Mouse (Mus musculus): ENCODE results near the gene Rasa2. TPM values are rescaled to one million over a fixed set of nuclear protein-coding genes. Genes with fewer than 3 reads are reported as not detected.
"Not testable (repeated sequence)": the region's sequence is repeated elsewhere in the genome, so short reads cannot be mapped to it uniquely, and the experiment has no call there.

Rasa2 gene
- polyA plus RNA-seq, 1 experiment from 2014 or later, result 24.3 TPM

DNA sequence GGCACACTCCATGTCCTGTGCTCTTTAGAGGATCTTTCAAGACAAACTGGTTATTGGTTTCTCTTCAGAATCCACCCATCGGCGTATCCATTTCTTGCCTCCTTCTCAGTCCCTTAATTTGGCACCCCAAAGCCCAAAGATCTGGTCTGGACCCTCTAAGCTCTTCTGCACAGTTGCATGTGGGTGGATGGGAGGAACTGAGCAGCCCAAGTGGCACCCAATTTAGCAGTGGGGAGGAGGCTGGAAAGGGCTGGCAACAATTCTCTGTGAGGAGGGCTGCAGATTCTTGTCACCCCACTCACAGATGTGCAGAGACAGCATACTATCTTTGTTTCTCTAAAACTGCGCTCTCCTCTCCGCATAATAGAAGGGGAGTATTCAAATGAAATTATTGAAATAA is 17.9 kb upstream of the Rasa2 start:
- Histone ChIP-seq H3K4me3 (ENCODE audit: low read depth, low read length) (no peak overlapping the region), H3K9ac (replicated peaks; ENCODE audit: low read depth, low read length) (no peak overlapping the region), H3K4me2 (replicated peaks; ENCODE audit: low read depth, low read length) (no peak overlapping the region), H3K27me3 (ENCODE audit: control insufficient read depth, insufficient read depth, low read length) (no peaks in the 10 kb centered on the region), H3K36me3 (ENCODE audit: control insufficient read depth, insufficient read depth, low read length) (no peaks in the 10 kb centered on the region), H3K4me1 (ENCODE audit: control insufficient read depth, insufficient read depth, low read length) (no peaks in the 10 kb centered on the region), H3K27ac (ENCODE audit: low read length) (no peak overlapping the region), H3K9me3 (ENCODE audit: control insufficient read depth, low read depth, low read length) (no peaks in the 10 kb centered on the region)
- WGBS, result 90% methylated on average over 4 of the region's 4 CpGs
- no peak for ATAC-seq (ENCODE audit: insufficient number of reproducible peaks, insufficient read depth, low FRiP score, low read depth)

DNA sequence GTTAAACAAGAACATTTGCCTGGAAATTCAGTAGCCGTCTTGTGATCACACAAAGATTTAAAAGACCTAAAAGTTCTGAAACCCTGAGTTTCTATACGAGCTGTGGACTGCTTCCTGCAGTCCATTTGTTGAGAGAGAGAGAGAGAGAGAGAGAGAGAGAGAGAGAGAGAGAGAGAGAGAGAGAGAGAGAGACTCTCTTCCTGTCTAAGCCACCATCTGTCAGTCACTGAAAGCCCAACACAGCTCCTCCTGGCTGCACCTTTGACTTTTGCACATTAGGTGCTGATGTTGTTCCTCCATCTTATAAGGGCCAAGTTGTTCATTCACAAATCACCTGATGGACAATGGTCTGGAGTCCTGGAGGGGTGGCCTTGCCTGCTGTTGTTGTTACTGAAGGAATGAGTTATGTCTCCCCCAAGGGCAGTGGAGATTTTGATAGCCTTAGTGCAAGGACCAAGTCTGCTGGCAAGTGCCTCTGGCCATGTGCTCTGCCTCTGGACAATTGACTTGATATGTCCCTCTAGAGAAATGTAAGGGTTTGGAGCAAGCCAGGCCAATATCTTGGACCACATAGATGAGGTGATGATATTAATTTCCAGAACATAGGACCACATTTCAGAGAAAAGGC is 15.4 kb upstream of the Rasa2 start:
- Histone ChIP-seq H3K4me3 (ENCODE audit: low read depth, low read length) (no peak overlapping the region), H3K36me3 (ENCODE audit: control insufficient read depth, insufficient read depth, low read length) (no peaks in the 10 kb centered on the region), H3K27ac (ENCODE audit: low read length) (no peak overlapping the region), H3K9me3 (ENCODE audit: control insufficient read depth, low read depth, low read length) (no peaks in the 10 kb centered on the region), H3K4me2 (replicated peaks; ENCODE audit: low read depth, low read length) (no peak overlapping the region), H3K4me1 (ENCODE audit: control insufficient read depth, insufficient read depth, low read length) (no peaks in the 10 kb centered on the region), H3K27me3 (ENCODE audit: control insufficient read depth, insufficient read depth, low read length) (no peaks in the 10 kb centered on the region), H3K9ac (replicated peaks; ENCODE audit: low read depth, low read length) (no peak overlapping the region)
- 63% methylated on average over 2 of the region's 2 CpGs for WGBS
- no peak for ATAC-seq (ENCODE audit: insufficient number of reproducible peaks, insufficient read depth, low FRiP score, low read depth)

DNA sequence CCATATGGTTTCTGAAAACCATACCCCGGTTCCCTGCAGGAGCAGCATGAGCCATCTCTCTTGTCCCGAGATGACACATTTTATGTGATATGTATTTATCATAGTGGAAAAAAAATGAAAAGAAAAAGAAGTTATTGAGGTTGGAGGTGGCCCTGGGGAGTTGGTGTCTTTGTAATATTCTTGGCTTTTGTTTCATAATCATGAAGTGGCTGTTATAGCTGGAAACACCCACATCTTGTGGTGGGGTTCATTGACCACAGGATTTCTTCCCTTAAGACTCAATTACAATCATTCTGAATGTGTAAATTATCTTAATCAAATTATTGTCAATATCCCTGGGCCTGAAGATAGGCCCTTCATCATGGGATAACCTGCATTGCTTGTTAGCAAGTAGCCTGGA is 13.4 kb upstream of the Rasa2 start:
- WGBS, result 86% methylated on average over 2 of the region's 2 CpGs

DNA sequence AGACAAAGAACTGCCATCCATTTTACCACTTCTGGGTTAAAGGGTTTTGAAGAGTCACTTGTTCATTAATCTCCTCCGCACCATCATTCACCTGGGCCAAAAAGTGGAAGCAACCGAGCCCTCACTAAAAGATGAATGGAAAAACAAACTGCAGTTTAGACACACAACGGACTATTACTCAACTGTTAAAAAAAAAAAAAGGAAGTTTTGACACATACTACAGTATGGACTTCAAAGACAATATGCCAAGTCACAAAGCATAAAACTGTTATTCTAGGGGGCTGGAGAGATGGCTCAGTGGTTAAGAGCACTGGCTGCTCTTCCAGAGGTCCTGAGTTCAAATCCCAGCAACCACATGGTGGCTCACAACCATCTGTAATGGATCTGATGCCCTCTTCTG is 12.6 kb upstream of the Rasa2 start:
- H3K4me1 ChIP-seq (ENCODE audit: control insufficient read depth, insufficient read depth, low read length); H3K4me2 ChIP-seq (replicated peaks; ENCODE audit: low read depth, low read length); H3K9me3 ChIP-seq (ENCODE audit: control insufficient read depth, low read depth, low read length); H3K4me3 ChIP-seq (ENCODE audit: low read depth, low read length); H3K27me3 ChIP-seq (ENCODE audit: control insufficient read depth, insufficient read depth, low read length); H3K36me3 ChIP-seq (ENCODE audit: control insufficient read depth, insufficient read depth, low read length); H3K27ac ChIP-seq (ENCODE audit: low read length); H3K9ac ChIP-seq (replicated peaks; ENCODE audit: low read depth, low read length); ATAC-seq (ENCODE audit: insufficient number of reproducible peaks, insufficient read depth, low FRiP score, low read depth): not testable (repeated sequence)
- 69% methylated on average over 3 of the region's 3 CpGs for WGBS

More for the DNA sequence above, 13.4 kb upstream of the Rasa2 start:
- no peak overlapping the region for H3K4me2 ChIP-seq (replicated peaks; ENCODE audit: low read depth, low read length)
- no peak overlapping the region for H3K9ac ChIP-seq (replicated peaks; ENCODE audit: low read depth, low read length)
- no peak overlapping the region for H3K4me3 ChIP-seq (ENCODE audit: low read depth, low read length)
- no peak overlapping the region for H3K27ac ChIP-seq (ENCODE audit: low read length)
- no peaks in the 10 kb centered on the region for H3K27me3 ChIP-seq (ENCODE audit: control insufficient read depth, insufficient read depth, low read length)
- H3K36me3 ChIP-seq (ENCODE audit: control insufficient read depth, insufficient read depth, low read length), result no peaks in the 10 kb centered on the region
- H3K9me3 ChIP-seq (ENCODE audit: control insufficient read depth, low read depth, low read length), result no peaks in the 10 kb centered on the region
- no peak for ATAC-seq (ENCODE audit: insufficient number of reproducible peaks, insufficient read depth, low FRiP score, low read depth)
- no peaks in the 10 kb centered on the region for H3K4me1 ChIP-seq (ENCODE audit: control insufficient read depth, insufficient read depth, low read length)

DNA sequence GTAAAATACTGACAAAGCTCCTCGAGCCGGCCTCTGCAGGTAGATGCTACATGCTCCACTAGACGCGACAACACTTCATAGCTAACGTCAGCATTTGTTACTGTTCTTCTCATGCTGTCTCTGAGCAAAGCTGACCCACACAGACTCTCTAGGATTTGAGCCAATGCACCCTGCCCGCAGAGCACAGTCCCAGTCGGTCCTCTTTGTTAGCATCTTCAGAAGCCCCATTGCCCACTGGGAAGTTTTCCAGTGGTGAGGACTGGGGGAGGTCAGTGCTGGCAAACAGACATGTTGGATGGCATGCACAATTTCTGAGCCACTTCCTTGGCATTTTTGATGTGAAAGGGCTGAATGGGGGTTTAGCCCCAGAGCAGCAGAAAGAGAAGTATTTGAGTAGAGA is 8.0 kb upstream of the Rasa2 start:
- no peaks in the 10 kb centered on the region for H3K27me3 ChIP-seq (ENCODE audit: control insufficient read depth, insufficient read depth, low read length)
- H3K4me3 ChIP-seq (ENCODE audit: low read depth, low read length), result no peak overlapping the region
- H3K4me1 ChIP-seq (ENCODE audit: control insufficient read depth, insufficient read depth, low read length), result no peaks in the 10 kb centered on the region
- WGBS, result 92% methylated on average over 7 of the region's 7 CpGs
- H3K9ac ChIP-seq (replicated peaks; ENCODE audit: low read depth, low read length), result no peak overlapping the region
- no peak for ATAC-seq (ENCODE audit: insufficient number of reproducible peaks, insufficient read depth, low FRiP score, low read depth)
- no peak overlapping the region for H3K27ac ChIP-seq (ENCODE audit: low read length)
- no peak overlapping the region for H3K4me2 ChIP-seq (replicated peaks; ENCODE audit: low read depth, low read length)
- no peaks in the 10 kb centered on the region for H3K9me3 ChIP-seq (ENCODE audit: control insufficient read depth, low read depth, low read length)
- H3K36me3 ChIP-seq (ENCODE audit: control insufficient read depth, insufficient read depth, low read length), result no peaks in the 10 kb centered on the region

DNA sequence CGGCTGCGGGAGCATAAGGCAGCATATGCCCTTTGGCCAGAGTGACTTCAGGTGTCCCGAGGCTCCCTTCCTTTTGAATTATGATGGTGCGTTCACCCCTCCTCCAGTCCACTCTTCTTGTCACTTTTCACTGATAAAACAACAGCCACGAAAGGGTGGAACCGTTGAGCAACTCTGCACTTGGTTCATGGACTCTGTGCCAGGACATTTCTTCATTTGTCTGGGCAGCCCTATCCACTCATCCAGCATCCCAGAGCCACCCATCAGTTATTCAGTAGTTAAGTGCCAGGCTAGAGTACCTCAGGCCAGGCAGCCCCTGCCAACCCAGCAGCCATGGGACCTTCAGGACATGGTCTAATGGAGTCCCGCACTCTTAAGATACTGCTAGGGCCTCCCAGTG is 7.1 kb upstream of the Rasa2 start:
- Histone ChIP-seq H3K9me3 (ENCODE audit: control insufficient read depth, low read depth, low read length) (no peaks in the 10 kb centered on the region), H3K4me1 (ENCODE audit: control insufficient read depth, insufficient read depth, low read length) (no peaks in the 10 kb centered on the region), H3K27ac (ENCODE audit: low read length) (no peak overlapping the region), H3K4me2 (replicated peaks; ENCODE audit: low read depth, low read length) (no peak overlapping the region), H3K36me3 (ENCODE audit: control insufficient read depth, insufficient read depth, low read length) (no peaks in the 10 kb centered on the region), H3K9ac (replicated peaks; ENCODE audit: low read depth, low read length) (no peak overlapping the region), H3K27me3 (ENCODE audit: control insufficient read depth, insufficient read depth, low read length) (no peaks in the 10 kb centered on the region), H3K4me3 (ENCODE audit: low read depth, low read length) (no peak overlapping the region)
- WGBS, result 69% methylated on average over 7 of the region's 7 CpGs
- ATAC-seq (ENCODE audit: insufficient number of reproducible peaks, insufficient read depth, low FRiP score, low read depth), result no peak

DNA sequence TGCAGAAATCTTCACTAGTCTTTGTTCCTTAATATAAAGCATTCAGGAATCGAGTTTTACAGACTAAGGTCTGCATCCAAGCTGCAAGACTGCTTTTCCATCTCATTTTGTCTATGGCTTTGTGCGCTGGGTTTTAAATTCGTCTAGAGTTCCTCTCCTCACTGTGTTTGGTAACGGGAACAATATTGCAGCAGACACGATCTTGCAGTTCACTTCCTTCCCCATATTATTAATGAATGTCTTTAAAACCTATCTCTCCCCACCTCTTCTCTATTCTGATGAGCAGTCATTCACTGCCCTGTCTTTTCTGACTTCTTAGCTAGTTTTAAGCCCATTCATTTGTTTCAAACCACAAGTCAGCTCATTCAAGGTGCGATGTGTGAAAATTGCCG is 5.7 kb upstream of the Rasa2 start:
- 72% methylated on average over 7 of the region's 7 CpGs for WGBS
- peaks cover 6% of the 10 kb centered on the region; the same call in 1 of the 2 replicates for H3K4me1 ChIP-seq (ENCODE audit: control insufficient read depth, insufficient read depth, low read length)
- H3K4me2 ChIP-seq (replicated peaks; ENCODE audit: low read depth, low read length), result no peak overlapping the region
- H3K4me3 ChIP-seq (ENCODE audit: low read depth, low read length), result no peak overlapping the region
- H3K27me3 ChIP-seq (ENCODE audit: control insufficient read depth, insufficient read depth, low read length), result no peaks in the 10 kb centered on the region
- ATAC-seq (ENCODE audit: insufficient number of reproducible peaks, insufficient read depth, low FRiP score, low read depth), result no peak
- no peaks in the 10 kb centered on the region for H3K36me3 ChIP-seq (ENCODE audit: control insufficient read depth, insufficient read depth, low read length)
- no peaks in the 10 kb centered on the region for H3K9me3 ChIP-seq (ENCODE audit: control insufficient read depth, low read depth, low read length)
- H3K9ac ChIP-seq (replicated peaks; ENCODE audit: low read depth, low read length), result no peak overlapping the region
- no peak overlapping the region for H3K27ac ChIP-seq (ENCODE audit: low read length)

DNA sequence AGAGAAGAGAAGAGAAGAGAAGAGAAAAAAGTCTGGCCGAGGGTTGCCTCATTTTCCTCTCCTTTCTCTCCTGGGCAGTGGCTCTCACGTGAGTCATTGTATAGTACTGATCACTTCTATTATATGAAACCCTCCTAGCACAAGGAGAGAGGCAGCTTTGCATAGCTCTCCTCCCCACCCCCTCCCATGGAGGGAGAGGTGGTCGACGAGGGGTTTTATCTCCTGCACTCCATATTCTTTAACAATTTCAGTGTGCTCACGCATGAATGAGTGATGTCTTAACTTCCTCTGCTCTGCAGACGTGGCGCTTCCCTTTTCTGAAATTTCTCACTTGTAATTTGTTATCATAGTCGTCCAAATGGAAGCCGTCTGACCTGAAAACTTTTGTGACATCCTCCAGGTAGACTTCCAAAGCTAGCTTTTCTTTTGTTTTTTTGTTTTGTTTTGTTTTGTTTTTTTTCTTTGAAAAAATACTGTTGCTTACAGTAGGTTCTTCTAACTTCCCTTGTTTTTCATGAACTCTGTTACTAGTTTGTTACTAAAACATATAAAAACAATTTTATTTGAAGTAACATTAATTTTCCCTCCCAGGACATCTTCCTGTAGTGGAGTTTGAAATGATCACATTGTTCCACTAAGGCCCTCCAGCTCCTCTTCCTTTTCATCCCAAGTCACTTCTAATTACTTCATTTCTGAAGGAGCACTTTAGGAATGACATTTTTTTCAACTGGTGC is 5.2 kb upstream of the Rasa2 start:
- no peak overlapping the region for H3K9ac ChIP-seq (replicated peaks; ENCODE audit: low read depth, low read length)
- WGBS, result 43% methylated on average over 9 of the region's 9 CpGs
- peaks cover 8% of the 10 kb centered on the region; the same call in 1 of the 2 replicates for H3K4me1 ChIP-seq (ENCODE audit: control insufficient read depth, insufficient read depth, low read length)
- H3K36me3 ChIP-seq (ENCODE audit: control insufficient read depth, insufficient read depth, low read length), result no peaks in the 10 kb centered on the region
- ATAC-seq (ENCODE audit: insufficient number of reproducible peaks, insufficient read depth, low FRiP score, low read depth), result no peak
- no peak overlapping the region for H3K4me2 ChIP-seq (replicated peaks; ENCODE audit: low read depth, low read length)
- H3K9me3 ChIP-seq (ENCODE audit: control insufficient read depth, low read depth, low read length), result no peaks in the 10 kb centered on the region
- no peaks in the 10 kb centered on the region for H3K27me3 ChIP-seq (ENCODE audit: control insufficient read depth, insufficient read depth, low read length)
- no peak overlapping the region for H3K4me3 ChIP-seq (ENCODE audit: low read depth, low read length)
- H3K27ac ChIP-seq (ENCODE audit: low read length), result no peak overlapping the region

DNA sequence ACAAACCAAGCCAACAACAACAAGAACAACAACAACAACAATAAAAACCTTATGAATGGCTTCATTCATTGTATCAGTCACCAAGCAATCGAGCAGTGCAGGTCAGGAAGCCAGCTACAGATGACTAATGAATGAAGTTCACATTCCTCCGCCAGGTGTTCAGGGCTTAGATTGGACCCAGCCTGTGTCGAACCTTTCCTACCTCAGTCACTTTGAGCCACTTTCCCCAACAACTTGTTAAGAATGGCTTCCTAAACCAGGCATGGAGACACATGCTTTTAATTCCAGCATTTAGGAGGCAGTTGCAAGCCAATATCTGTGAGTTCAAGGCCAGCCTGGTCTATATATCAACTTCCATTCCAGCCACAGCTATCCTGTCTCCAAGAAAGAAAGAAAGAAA is 4.5 kb upstream of the Rasa2 start:
- no peak overlapping the region for H3K4me3 ChIP-seq (ENCODE audit: low read depth, low read length)
- peaks cover 8% of the 10 kb centered on the region; the same call in 1 of the 2 replicates for H3K4me1 ChIP-seq (ENCODE audit: control insufficient read depth, insufficient read depth, low read length)
- no peak overlapping the region for H3K27ac ChIP-seq (ENCODE audit: low read length)
- ATAC-seq (ENCODE audit: insufficient number of reproducible peaks, insufficient read depth, low FRiP score, low read depth), result no peak
- no peak overlapping the region for H3K4me2 ChIP-seq (replicated peaks; ENCODE audit: low read depth, low read length)
- WGBS, result 55% methylated on average over 3 of the region's 3 CpGs
- no peaks in the 10 kb centered on the region for H3K36me3 ChIP-seq (ENCODE audit: control insufficient read depth, insufficient read depth, low read length)
- H3K27me3 ChIP-seq (ENCODE audit: control insufficient read depth, insufficient read depth, low read length), result no peaks in the 10 kb centered on the region
- no peaks in the 10 kb centered on the region for H3K9me3 ChIP-seq (ENCODE audit: control insufficient read depth, low read depth, low read length)
- H3K9ac ChIP-seq (replicated peaks; ENCODE audit: low read depth, low read length), result no peak overlapping the region

All from stomach, embryonic 14.5 days (tissue).